Mouse (Mus musculus) testis, adult 2 months (tissue): Measurements from ENCODE around the gene Gm17509. TPM values are rescaled to one million over a fixed set of nuclear protein-coding genes. Genes with fewer than 3 reads are reported as not detected.
"Not testable (repeated sequence)": the region's sequence is repeated elsewhere in the genome, so short reads cannot be mapped to it uniquely, and the experiment has no call there.

Experiments used
- H3K27ac ChIP-seq: fragments of 200-500 bp; 2 replicates; pipeline ENCODE4 v1.5.1; 2012; ENCODE audit warnings: low read depth, low read length; ENCODE audit not compliant: control insufficient read depth, insufficient read depth
- H3K27me3 ChIP-seq: fragments of 200-500 bp; 2 replicates; pipeline ENCODE4 v1.6.1; 2012; ENCODE audit warnings: mild to moderate bottlenecking, low read length, moderate library complexity; ENCODE audit not compliant: control insufficient read depth, insufficient read depth
- H3K36me3 ChIP-seq: fragments of 200-500 bp; 2 replicates; pipeline ENCODE4 v1.6.1; 2012; ENCODE audit warnings: mild to moderate bottlenecking, low read length; ENCODE audit not compliant: control insufficient read depth, insufficient read depth
- H3K4me1 ChIP-seq: fragments of 200-500 bp; 2 replicates; pipeline ENCODE4 v1.6.1; 2012; ENCODE audit warnings: low read length; ENCODE audit not compliant: control insufficient read depth, insufficient read depth
- H3K4me3 ChIP-seq: fragments of 200-500 bp; 2 replicates; pipeline ENCODE4 v1.5.1; 2012; ENCODE audit warnings: low read depth, mild to moderate bottlenecking, low read length, moderate library complexity, mixed read lengths; ENCODE audit not compliant: control insufficient read depth
- CTCF ChIP-seq: fragments of 200-500 bp; IDR thresholded peaks from 2 replicates; pipeline ENCODE4 v1.5.1; 2012; ENCODE audit warnings: low read depth, mild to moderate bottlenecking, inconsistent platforms, low read length, moderate library complexity; ENCODE audit not compliant: control insufficient read depth, insufficient read depth, insufficient replicate concordance
- POLR2A ChIP-seq: fragments of 200-500 bp; IDR thresholded peaks from 2 replicates; pipeline ENCODE4 v1.6.1; 2012; ENCODE audit warnings: low read depth, mild to moderate bottlenecking, inconsistent platforms, low read length, moderate library complexity; ENCODE audit not compliant: control insufficient read depth
- polyA plus RNA-seq: library from polyadenylated mRNA; depleted of rRNA; stranded (reverse); fragments of >200 nt; gene quantifications from 2 replicates; pipeline ENCODE4 v1.2.3, GENCODE M21; 2012; rRNA removed

Gm17509 gene
- polyA plus RNA-seq, 1 experiment, result 0.05 TPM

- TF ChIP-seq CTCF, result no peak
- no peak for TF ChIP-seq POLR2A
- Histone ChIP-seq H3K27ac (no peak overlapping the region), H3K27me3 (no peaks in the 10 kb centered on the region)
These were observed 27.4 kb downstream of the Gm17509 start for GRCm38 (mm10) chr13:117193422-117193983.

GRCm38 (mm10) chr13:117192161-117192560, 28.7 kb downstream of the Gm17509 start:
- Histone ChIP-seq H3K4me1 (no peaks in the 10 kb centered on the region; the same call in 1 of the 2 replicates), H3K4me3 (no peak overlapping the region), H3K27ac (no peak overlapping the region), H3K27me3 (no peaks in the 10 kb centered on the region), H3K36me3 (no peaks in the 10 kb centered on the region)
- TF ChIP-seq CTCF (no peak), POLR2A (no peak)

More at GRCm38 (mm10) chr13:117193422-117193983, 27.4 kb downstream of the Gm17509 start:
- no peaks in the 10 kb centered on the region for H3K36me3 ChIP-seq
- no peak overlapping the region for H3K4me3 ChIP-seq
- H3K4me1 ChIP-seq, result no peaks in the 10 kb centered on the region; the same call in 1 of the 2 replicates

GRCm38 (mm10) chr13:117185329-117185728, 35.5 kb downstream of the Gm17509 start:
- Histone ChIP-seq H3K4me1 (no peaks in the 10 kb centered on the region), H3K36me3 (no peaks in the 10 kb centered on the region), H3K4me3 (no peak overlapping the region), H3K27ac (no peak overlapping the region), H3K27me3 (no peaks in the 10 kb centered on the region)
- TF ChIP-seq CTCF (no peak), POLR2A (no peak)

- Histone ChIP-seq H3K4me3 (no peak overlapping the region), H3K4me1 (no peaks in the 10 kb centered on the region), H3K27ac (no peak overlapping the region), H3K36me3 (no peaks in the 10 kb centered on the region), H3K27me3 (no peaks in the 10 kb centered on the region)
- TF ChIP-seq CTCF (no peak), POLR2A (no peak)
These were observed 37.6 kb downstream of the Gm17509 start for GRCm38 (mm10) chr13:117183288-117183687.

- not testable (repeated sequence) for H3K27me3 ChIP-seq
These were observed 40.0 kb downstream of the Gm17509 start for GRCm38 (mm10) chr13:117180912-117181311.

More at GRCm38 (mm10) chr13:117180912-117181311, 40.0 kb downstream of the Gm17509 start:
- H3K4me3 ChIP-seq, H3K27ac ChIP-seq, H3K4me1 ChIP-seq, H3K36me3 ChIP-seq: not testable (repeated sequence)

Other genes starting within 250 kb of the Gm17509 start
- gene Parp8, start 195.5 kb downstream of the Gm17509 start, polyA plus RNA-seq, result 5.4 and 5.8 TPM in 2 replicates
- gene Emb, start 12.5 kb downstream of the Gm17509 start, polyA plus RNA-seq, result 5.3 and 9.8 TPM in 2 replicates